Mouse (Mus musculus): Measurements from ENCODE around the gene Mettl6. TPM values are rescaled to one million over a fixed set of nuclear protein-coding genes. Genes with fewer than 3 reads are reported as not detected.

Gene Mettl6
- polyA plus RNA-seq, 1 experiment from 2014 or later, result 81.7 TPM

- no peak for ATAC-seq (ENCODE audit: low FRiP score, low read depth)
- Histone ChIP-seq H3K9me3 (no peaks in the 10 kb centered on the region), H3K4me3 (no peak overlapping the region), H3K9ac (no peak overlapping the region), H3K36me3 (peaks cover 89% of the 10 kb centered on the region), H3K4me2 (replicated peaks) (no peak overlapping the region), H3K27me3 (no peaks in the 10 kb centered on the region), H3K27ac (no peak overlapping the region), H3K4me1 (no peaks in the 10 kb centered on the region)
- WGBS, result 94% methylated on average over 6 of the region's 6 CpGs
Measured at GRCm38 (mm10) chr14:31506456-31506855, 11.6 kb upstream of the Mettl6 start.

- Histone ChIP-seq H3K4me3 (no peak overlapping the region), H3K36me3 (peaks cover 95% of the 10 kb centered on the region), H3K9ac (no peak overlapping the region), H3K27me3 (no peaks in the 10 kb centered on the region), H3K4me2 (replicated peaks) (no peak overlapping the region), H3K9me3 (no peaks in the 10 kb centered on the region), H3K27ac (no peak overlapping the region), H3K4me1 (no peaks in the 10 kb centered on the region)
- 94% methylated on average over 13 of the region's 13 CpGs for WGBS
- no peak for ATAC-seq (ENCODE audit: low FRiP score, low read depth)
Measured at GRCm38 (mm10) chr14:31503406-31503805, 8.6 kb upstream of the Mettl6 start.

GRCm38 (mm10) chr14:31499526-31499925 is 4.7 kb upstream of the Mettl6 start:
- Histone ChIP-seq H3K4me3 (no peak overlapping the region), H3K36me3 (peaks cover 63% of the 10 kb centered on the region), H3K27ac (no peak overlapping the region), H3K4me1 (peaks cover 18% of the 10 kb centered on the region), H3K27me3 (no peaks in the 10 kb centered on the region), H3K9ac (no peak overlapping the region), H3K9me3 (no peaks in the 10 kb centered on the region), H3K4me2 (replicated peaks) (no peak overlapping the region)
- WGBS, result 80% methylated on average over 1 of the region's 1 CpGs
- no peak for ATAC-seq (ENCODE audit: low FRiP score, low read depth)

GRCm38 (mm10) chr14:31496241-31496646 is 1.4 kb upstream of the Mettl6 start:
- Histone ChIP-seq H3K9ac (peak overlapping the region; percentile 93), H3K4me1 (peaks cover 35% of the 10 kb centered on the region), H3K27me3 (no peaks in the 10 kb centered on the region), H3K36me3 (peaks cover 48% of the 10 kb centered on the region), H3K27ac (no peak overlapping the region), H3K9me3 (no peaks in the 10 kb centered on the region), H3K4me2 (replicated peaks) (peak overlapping the region; percentile 96), H3K4me3 (peak overlapping the region; percentile 94)
- WGBS, result 54% methylated on average over 7 of the region's 7 CpGs
- no peak for ATAC-seq (ENCODE audit: low FRiP score, low read depth)

- peak overlapping the region; percentile 94 for H3K4me3 ChIP-seq
- H3K9me3 ChIP-seq, result no peaks in the 10 kb centered on the region
- ATAC-seq (ENCODE audit: low FRiP score, low read depth), result no peak
- H3K36me3 ChIP-seq, result peaks cover 41% of the 10 kb centered on the region
- peak overlapping the region; percentile 94; the same call in 1 of the 2 replicates for H3K27ac ChIP-seq
- H3K4me1 ChIP-seq, result peaks cover 35% of the 10 kb centered on the region
- H3K9ac ChIP-seq, result peak overlapping the region; percentile 93
- no peaks in the 10 kb centered on the region for H3K27me3 ChIP-seq
- WGBS, result 5% methylated on average over 8 of the region's 8 CpGs
- H3K4me2 ChIP-seq (replicated peaks), result peak overlapping the region; percentile 96
Measured at GRCm38 (mm10) chr14:31495538-31495937, 698 bp upstream of the Mettl6 start.

GRCm38 (mm10) chr14:31494349-31494974 is 378 bp downstream of the Mettl6 start, which contains the start of gene Eaf1:
TSS of gene Eaf1 (plus strand) at chr14:31494399.
- peak; percentile 18; the same call in 1 of the 2 replicates for ATAC-seq (ENCODE audit: low FRiP score, low read depth)
- H3K4me1 ChIP-seq, result peaks cover 35% of the 10 kb centered on the region

GRCm38 (mm10) chr14:31493901-31494300 is 939 bp downstream of the Mettl6 start:
- Histone ChIP-seq H3K9ac (peak overlapping the region; percentile 93), H3K4me3 (peak overlapping the region; percentile 94), H3K36me3 (peaks cover 34% of the 10 kb centered on the region), H3K27me3 (no peaks in the 10 kb centered on the region), H3K4me1 (peaks cover 35% of the 10 kb centered on the region), H3K27ac (no peak overlapping the region), H3K4me2 (replicated peaks) (peak overlapping the region; percentile 96), H3K9me3 (no peaks in the 10 kb centered on the region)
- ATAC-seq (ENCODE audit: low FRiP score, low read depth), result no peak
- WGBS, result 28% methylated on average over 9 of the region's 9 CpGs

More at GRCm38 (mm10) chr14:31494349-31494974, 378 bp downstream of the Mettl6 start, which contains the start of gene Eaf1:
- Histone ChIP-seq H3K9me3 (no peaks in the 10 kb centered on the region), H3K27me3 (no peaks in the 10 kb centered on the region), H3K9ac (peak within 1 kb of the TSS; percentile 93), H3K27ac (peak within 1 kb of the TSS; percentile 94), H3K4me3 (peak within 1 kb of the TSS; percentile 94), H3K4me2 (replicated peaks) (peak within 1 kb of the TSS; percentile 96), H3K36me3 (peaks cover 33% of the 10 kb centered on the region)
- WGBS, result under 1% methylated on average over 37 of the region's 37 CpGs

- Histone ChIP-seq H3K4me1 (0 out of 2 replicates have a peak, but pooled peaks cover 5% of the 10 kb centered on the region), H3K9ac (no peak overlapping the region), H3K27me3 (no peaks in the 10 kb centered on the region), H3K4me2 (replicated peaks) (no peak overlapping the region), H3K4me3 (no peak overlapping the region), H3K27ac (no peak overlapping the region), H3K36me3 (peaks cover 76% of the 10 kb centered on the region), H3K9me3 (no peaks in the 10 kb centered on the region)
- WGBS, result 95% methylated on average over 6 of the region's 6 CpGs
- ATAC-seq (ENCODE audit: low FRiP score, low read depth), result no peak
Measured at GRCm38 (mm10) chr14:31488055-31488454, 6.8 kb downstream of the Mettl6 start.

GRCm38 (mm10) chr14:31486465-31486864 is 8.4 kb downstream of the Mettl6 start:
- H3K27ac ChIP-seq, result no peak overlapping the region
- no peak overlapping the region for H3K4me2 ChIP-seq (replicated peaks)
- peaks cover 78% of the 10 kb centered on the region for H3K36me3 ChIP-seq
- H3K9me3 ChIP-seq, result no peaks in the 10 kb centered on the region
- H3K9ac ChIP-seq, result no peak overlapping the region
- H3K4me3 ChIP-seq, result no peak overlapping the region
- H3K4me1 ChIP-seq, result no peaks in the 10 kb centered on the region
- no peaks in the 10 kb centered on the region for H3K27me3 ChIP-seq
- ATAC-seq (ENCODE audit: low FRiP score, low read depth), result no peak
- WGBS, result 87% methylated on average over 4 of the region's 4 CpGs

- no peaks in the 10 kb centered on the region for H3K27me3 ChIP-seq
- no peaks in the 10 kb centered on the region for H3K4me1 ChIP-seq
- H3K36me3 ChIP-seq, result peaks cover 95% of the 10 kb centered on the region
- no peak for ATAC-seq (ENCODE audit: low FRiP score, low read depth)
- H3K27ac ChIP-seq, result no peak overlapping the region
- no peaks in the 10 kb centered on the region for H3K9me3 ChIP-seq
- no peak overlapping the region for H3K9ac ChIP-seq
- H3K4me3 ChIP-seq, result no peak overlapping the region
- 89% methylated on average over 5 of the region's 5 CpGs for WGBS
- no peak overlapping the region for H3K4me2 ChIP-seq (replicated peaks)
Measured at GRCm38 (mm10) chr14:31482417-31482816, 12.4 kb downstream of the Mettl6 start.

GRCm38 (mm10) chr14:31473297-31473696 is 21.5 kb downstream of the Mettl6 start:
- WGBS, result 80% methylated on average over 2 of the region's 2 CpGs
- H3K4me1 ChIP-seq, result no peaks in the 10 kb centered on the region

GRCm38 (mm10) chr14:31472451-31473061 is 22.3 kb downstream of the Mettl6 start:
- WGBS, result 4% methylated on average over 5 of the region's 5 CpGs
- H3K9me3 ChIP-seq, result no peaks in the 10 kb centered on the region
- no peak overlapping the region for H3K27ac ChIP-seq
- no peaks in the 10 kb centered on the region for H3K27me3 ChIP-seq
- no peak overlapping the region for H3K4me2 ChIP-seq (replicated peaks)
- ATAC-seq (ENCODE audit: low FRiP score, low read depth), result no peak
- no peaks in the 10 kb centered on the region for H3K4me1 ChIP-seq
- no peak overlapping the region for H3K4me3 ChIP-seq
- H3K9ac ChIP-seq, result no peak overlapping the region
- no peaks in the 10 kb centered on the region for H3K36me3 ChIP-seq

More at GRCm38 (mm10) chr14:31473297-31473696, 21.5 kb downstream of the Mettl6 start:
- Histone ChIP-seq H3K4me2 (replicated peaks) (no peak overlapping the region), H3K36me3 (peaks cover 5% of the 10 kb centered on the region; the same call in 1 of the 2 replicates), H3K4me3 (no peak overlapping the region), H3K9ac (no peak overlapping the region), H3K27ac (no peak overlapping the region), H3K9me3 (no peaks in the 10 kb centered on the region), H3K27me3 (no peaks in the 10 kb centered on the region)
- no peak for ATAC-seq (ENCODE audit: low FRiP score, low read depth)
